Mouse (Mus musculus) liver, adult 2 months (tissue): ENCODE measurements around the gene Shroom3.

ENCODE experiments used
- CTCF ChIP-seq: fragments of 200-500 bp; IDR thresholded peaks from 2 replicates; pipeline ENCODE4 v1.5.1; 2011; ENCODE audit warnings: low read depth, low read length, control low read depth
- POLR2A ChIP-seq: fragments of 200-500 bp; IDR thresholded peaks from 2 replicates; pipeline ENCODE4 v1.6.1; 2011; ENCODE audit warnings: low read length, control low read depth; ENCODE audit not compliant: insufficient read depth; ENCODE audit errors: extremely low read depth

GRCm38 (mm10) chr5:93005815-93006341, 322.6 kb downstream of the Shroom3 start:
- no peak for TF ChIP-seq CTCF
- TF ChIP-seq POLR2A = no peak
